Mouse (Mus musculus) gastrocnemius, postnatal 25 days (tissue): ENCODE data around the gene Ptprr. TPM values are rescaled to one million over a fixed set of nuclear protein-coding genes. Genes with fewer than 3 reads are reported as not detected.

ENCODE experiments used
- DNase-seq: peaks from one replicate; pipeline ENCODE4 v3.0.0; 2022
- total RNA-seq, 2 experiments: library from RNA; stranded (reverse); gene quantifications; 1 replicate in 1 of 2; 2 replicates in 1 of 2; pipeline ENCODE4 v1.2.3; 2021

Ptprr gene
- total RNA-seq, 2 experiments from 2014 or later: 0.62 to 0.95 TPM

DNA sequence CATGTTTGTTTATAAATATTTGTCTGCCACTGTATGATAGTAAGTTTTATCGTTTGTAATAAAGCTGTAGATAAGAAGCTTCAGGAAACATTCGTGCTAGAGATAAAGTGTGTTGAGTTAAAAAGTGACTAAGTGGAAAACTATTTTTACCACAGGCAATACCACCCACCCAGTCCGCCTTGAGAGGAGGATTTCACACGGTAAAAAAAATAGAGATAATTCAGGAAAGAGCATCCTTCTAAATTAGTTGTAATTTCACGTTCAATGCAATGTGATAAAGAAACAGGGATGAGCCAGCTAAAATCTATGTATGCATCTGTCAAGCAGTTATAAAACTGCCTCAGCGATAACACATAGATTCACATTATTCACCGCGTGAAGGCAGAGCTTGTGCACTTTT, 99.0 kb downstream of the Ptprr start:
- no peak for DNase-seq

DNA sequence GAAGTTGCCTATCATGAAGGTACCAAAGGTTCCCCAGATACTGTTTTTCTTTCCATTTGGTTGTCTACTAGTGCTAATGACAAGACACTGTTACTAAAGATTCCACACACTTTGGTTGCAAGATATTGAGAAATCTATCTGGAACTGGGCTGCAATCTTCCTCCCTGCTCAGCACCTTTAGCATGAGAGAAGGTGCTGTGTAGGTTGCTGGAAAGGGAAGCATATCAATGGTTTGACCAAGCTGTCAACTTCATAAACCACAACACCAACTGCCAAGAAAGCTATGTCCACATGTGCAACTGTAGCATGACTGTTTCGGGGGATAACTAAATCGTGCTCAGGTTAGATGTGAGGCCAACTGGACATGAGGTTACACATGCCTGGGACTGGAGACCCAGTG, 103.5 kb downstream of the Ptprr start:
- DNase-seq: no peak

GRCm38 (mm10) chr10:116123808-116124207, 105.8 kb downstream of the Ptprr start:
- DNase-seq: no peak

DNA sequence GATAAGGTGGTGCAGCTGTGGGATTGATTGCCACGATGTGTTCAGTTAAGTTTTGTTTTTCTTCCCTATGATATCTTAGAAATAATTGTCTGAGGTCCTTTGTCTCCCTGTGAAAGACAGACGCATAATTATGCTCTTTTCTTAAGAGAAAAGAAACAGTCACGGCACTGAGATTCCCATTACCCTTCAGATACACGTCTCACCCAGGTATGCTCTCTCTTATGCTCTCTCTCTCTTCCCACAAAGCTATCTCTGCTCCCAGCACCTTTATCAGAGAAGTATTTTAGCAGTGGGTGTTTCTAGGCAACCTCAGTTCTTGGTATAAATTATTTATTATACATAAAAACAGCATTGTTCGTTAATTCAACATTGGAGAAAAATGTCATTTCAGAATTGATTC, 107.4 kb downstream of the Ptprr start:
- no peak for DNase-seq

- no peak for DNase-seq
Observed at GRCm38 (mm10) chr10:116130401-116130800, 112.4 kb downstream of the Ptprr start.

DNA sequence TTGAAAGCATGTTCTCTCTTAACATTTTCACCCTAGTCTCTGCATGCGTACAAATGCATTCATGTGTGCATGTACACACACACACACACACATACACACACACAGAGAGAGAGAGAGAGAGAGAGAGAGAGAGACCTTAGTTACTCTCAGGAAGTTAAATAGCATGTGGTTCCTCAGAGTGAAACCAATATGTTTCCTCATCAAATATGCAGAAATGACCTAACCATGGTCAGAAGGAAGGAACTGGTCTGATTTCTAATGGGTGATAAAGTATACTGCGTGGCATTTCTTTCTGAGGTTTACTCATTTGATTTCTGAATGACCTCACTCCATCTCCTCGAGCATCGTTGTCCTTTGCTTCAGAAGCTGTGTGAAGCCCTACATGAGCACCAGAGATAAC, 113.2 kb downstream of the Ptprr start:
- no peak for DNase-seq

- DNase-seq: no peak
Observed at GRCm38 (mm10) chr10:116132233-116132632, 114.2 kb downstream of the Ptprr start.

GRCm38 (mm10) chr10:116135187-116135586, 117.2 kb downstream of the Ptprr start:
- no peak for DNase-seq

GRCm38 (mm10) chr10:116140226-116140625, 122.2 kb downstream of the Ptprr start:
- DNase-seq: no peak

GRCm38 (mm10) chr10:116143684-116144083, 125.7 kb downstream of the Ptprr start:
- no peak for DNase-seq

GRCm38 (mm10) chr10:116146091-116146490, 128.1 kb downstream of the Ptprr start:
- DNase-seq: no peak

GRCm38 (mm10) chr10:116154707-116155106, 136.7 kb downstream of the Ptprr start:
- no peak for DNase-seq

DNA sequence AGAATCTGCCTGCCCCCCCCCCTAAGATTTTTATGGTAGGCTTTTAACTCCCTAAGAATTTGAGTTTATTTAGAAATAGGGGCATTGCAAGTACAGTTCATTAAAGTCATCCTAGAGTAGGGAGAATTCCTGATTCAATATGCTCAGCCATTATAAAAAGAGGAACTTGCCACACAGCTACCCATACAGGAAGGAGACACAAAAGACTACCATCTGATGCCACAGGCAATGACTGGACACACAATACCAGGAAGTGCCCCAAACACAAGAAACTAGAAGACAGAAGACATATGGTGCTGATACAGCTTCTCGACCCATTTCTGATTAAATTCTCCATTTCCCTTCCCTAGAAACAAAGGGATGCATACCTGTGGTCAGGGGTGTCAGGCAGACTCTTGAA, 138.7 kb downstream of the Ptprr start:
- no peak for DNase-seq

- no peak for DNase-seq
Observed at GRCm38 (mm10) chr10:116162338-116162737, 144.3 kb downstream of the Ptprr start.

DNA sequence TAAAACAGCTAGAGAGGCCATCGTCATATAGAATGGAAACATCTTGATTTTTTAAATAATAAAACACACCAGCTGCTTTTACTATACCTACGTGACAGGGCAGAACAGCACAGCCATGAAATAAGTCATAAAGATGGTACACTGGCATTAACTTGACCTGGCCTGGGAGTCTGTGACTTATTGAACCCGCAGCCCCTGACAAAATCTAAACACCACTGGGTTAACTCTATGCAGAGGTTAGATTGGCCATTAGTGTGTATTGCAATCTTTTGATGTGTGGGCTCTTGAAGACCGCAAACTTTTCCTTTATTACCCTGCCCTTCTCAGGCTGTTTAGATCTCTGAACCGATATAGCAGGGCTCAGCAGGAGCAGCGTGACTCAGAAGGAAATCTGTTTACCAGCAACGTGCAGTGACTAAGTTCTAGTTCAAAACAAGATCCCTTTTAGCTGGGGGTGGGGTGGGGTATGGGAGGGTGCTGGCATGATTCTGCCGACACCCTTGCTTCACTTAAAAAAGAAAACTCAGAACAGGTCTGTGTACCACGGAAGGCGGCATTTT, 157.4 kb downstream of the Ptprr start:
- DNase-seq: no peak

GRCm38 (mm10) chr10:116177390-116178179, 159.6 kb downstream of the Ptprr start:
- DNase-seq: no peak

DNA sequence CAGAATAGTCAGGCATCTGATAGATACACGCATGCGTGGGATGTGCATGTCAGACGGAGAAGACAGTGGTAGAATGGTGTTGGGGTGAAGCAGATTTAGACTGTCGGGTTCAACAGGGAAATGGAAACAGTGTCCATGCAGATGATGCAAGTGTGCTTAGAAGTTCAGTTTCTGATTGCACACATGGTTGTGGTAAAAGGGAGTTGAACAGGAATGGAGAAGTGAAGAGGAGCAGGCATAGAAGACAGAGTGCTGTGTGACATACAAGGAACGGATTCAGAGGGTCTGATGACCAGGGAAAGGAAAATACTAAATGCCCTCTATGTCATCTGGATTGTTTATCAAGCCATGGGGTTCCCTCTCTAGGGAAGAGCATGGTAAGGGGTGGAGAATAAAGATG, 163.2 kb downstream of the Ptprr start:
- no peak for DNase-seq

- DNase-seq: no peak
Observed at GRCm38 (mm10) chr10:116182221-116182620, 164.2 kb downstream of the Ptprr start.

DNA sequence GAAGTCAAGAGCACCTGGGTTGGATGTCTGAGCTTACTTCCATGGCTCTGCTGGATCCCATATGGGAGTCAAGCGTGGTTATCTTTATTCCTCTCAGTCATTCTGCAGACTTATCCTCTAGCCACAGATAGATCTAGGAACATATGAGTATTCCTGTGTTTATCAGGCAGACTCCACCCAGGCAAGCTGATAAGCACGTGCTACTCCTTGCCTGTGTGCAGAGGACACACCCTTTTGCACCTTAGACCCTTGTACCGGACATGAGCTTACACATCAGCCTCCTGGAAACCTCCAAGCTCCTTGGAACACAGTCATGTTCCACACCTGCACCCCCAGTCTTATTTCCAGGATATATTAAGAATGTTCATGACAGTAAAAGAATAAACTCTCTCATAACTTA, 165.2 kb downstream of the Ptprr start:
- no peak for DNase-seq

- DNase-seq: no peak
Observed at GRCm38 (mm10) chr10:116191724-116192123, 173.7 kb downstream of the Ptprr start.

DNA sequence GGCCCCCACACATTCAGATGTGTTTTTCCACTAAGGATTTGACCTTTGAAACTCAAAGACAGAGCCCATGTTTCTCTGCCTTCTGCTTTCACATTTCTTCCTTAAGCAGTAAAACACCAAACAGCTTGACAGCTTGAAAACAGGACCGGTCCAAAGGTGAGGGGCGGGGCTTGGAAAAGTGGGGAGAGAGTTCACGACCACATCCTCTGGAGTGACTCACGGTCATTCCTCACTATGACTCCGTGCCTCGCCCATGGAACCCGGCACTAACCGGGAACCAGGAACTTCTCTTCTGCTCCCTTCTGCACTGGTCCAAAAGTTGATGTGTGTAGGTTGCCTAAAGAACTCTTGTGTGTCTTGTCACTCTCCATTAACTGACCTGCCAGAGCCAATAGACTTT, 174.3 kb downstream of the Ptprr start:
- no peak for DNase-seq

DNA sequence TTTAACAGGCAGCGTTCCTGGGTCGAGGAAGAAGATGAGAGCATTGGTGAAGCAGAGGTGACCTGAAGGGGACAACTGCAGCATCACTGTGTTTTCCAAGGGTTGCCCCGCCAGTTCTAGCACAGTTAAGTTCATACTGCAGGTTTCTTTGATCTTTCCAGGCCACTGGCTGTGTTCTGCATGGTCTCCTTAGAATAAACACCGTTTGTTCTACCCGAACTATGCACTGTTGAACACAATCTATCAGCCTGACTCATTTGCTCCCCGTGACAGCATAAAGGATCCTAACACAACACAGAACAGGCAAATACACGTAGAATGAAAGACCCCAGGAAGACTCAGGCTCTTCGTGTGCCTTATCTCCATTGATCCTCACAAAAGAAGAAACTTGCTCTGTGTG, 176.4 kb downstream of the Ptprr start:
- no peak for DNase-seq

GRCm38 (mm10) chr10:116196596-116197415, 178.8 kb downstream of the Ptprr start:
- no peak for DNase-seq
